15 mouse cellular contexts compared by ENCODE assay signal in the genomic region with DNA sequence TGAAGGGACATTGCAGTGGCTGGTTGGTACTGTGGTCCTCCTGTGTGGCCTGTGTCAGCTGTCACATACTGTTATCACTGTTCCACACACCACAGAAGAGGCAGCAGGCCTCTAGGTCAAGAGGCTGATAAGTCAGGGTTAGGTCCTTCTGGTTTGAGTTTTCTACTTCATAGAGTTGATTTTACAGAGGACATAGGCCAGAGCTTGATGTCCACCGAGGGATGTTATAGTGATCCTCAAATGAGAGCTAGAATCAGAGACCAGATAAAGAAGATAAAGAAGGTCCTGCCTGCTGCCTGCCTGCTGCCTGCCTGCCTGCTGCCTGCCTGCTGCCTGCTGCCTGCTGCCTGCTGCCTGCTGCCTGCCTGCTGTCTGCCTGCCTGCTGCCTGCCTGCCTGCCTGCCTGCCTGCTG. TPM values are rescaled to one million over a fixed set of nuclear protein-coding genes. Genes with fewer than 3 reads are reported as not detected.
A peak's percentile ranks its signal among the peaks of the same experiment; 100 is the strongest.
DNase-seq lines count a peak whose midpoint lies in the region; ATAC-seq lines count a peak whose summit lies in the region.
"Had no signal": no experiment of that assay in that cellular context is flagged by ENCODE, and none has a peak within 500 bp of the region (broad histone marks: within the 10 kb centered on the region; RNA-seq: fewer than 3 reads in every experiment).

No protein-coding gene starts in this region.

- 8% methylated on average over 1 of the region's 1 CpGs for WGBS in heart, embryonic 10.5 days
- WGBS in liver, embryonic 15.5 days (ENCODE audit: insufficient replicate concordance), result 5% methylated on average over 1 of the region's 1 CpGs
- WGBS in midbrain, embryonic 15.5 days, result 82% methylated on average over 1 of the region's 1 CpGs

- H3K27ac ChIP-seq in heart, embryonic 10.5 days, result no peak overlapping the region; the same call in 1 of the 2 replicates
- H3K27ac ChIP-seq in liver, embryonic 15.5 days (replicated peaks), result peak overlapping the region; percentile 98
- H3K27ac ChIP-seq in midbrain, embryonic 15.5 days, result no peak overlapping the region
- H3K27ac ChIP-seq: macrophage had no signal

- H3K9me3 ChIP-seq in heart, embryonic 10.5 days, result no peaks in the 10 kb centered on the region
- H3K9me3 ChIP-seq in liver, embryonic 15.5 days (replicated peaks), result no peaks in the 10 kb centered on the region
- H3K9me3 ChIP-seq in midbrain, embryonic 15.5 days, result no peaks in the 10 kb centered on the region

- peaks cover 70% of the 10 kb centered on the region for H3K4me1 ChIP-seq in heart, embryonic 10.5 days
- H3K4me1 ChIP-seq in liver, embryonic 15.5 days (replicated peaks), result peaks cover 95% of the 10 kb centered on the region
- peaks cover 39% of the 10 kb centered on the region for H3K4me1 ChIP-seq in midbrain, embryonic 15.5 days

- peak; percentile 98 for ATAC-seq in liver, embryonic 15.5 days (ENCODE audit: insufficient read depth)
- ATAC-seq in midbrain, embryonic 15.5 days (replicated peaks), result no peak

- peak; percentile 91 for DNase-seq in heart, embryonic 10.5 days (ENCODE audit: low spot score)
- DNase-seq in heart, postnatal 4 days, result no peak
- peak; percentile 50 to 59 for DNase-seq in spleen, postnatal 10 days (ENCODE audit: low spot score in 2 of 2)
- no peak for DNase-seq in spleen, postnatal 14 days (ENCODE audit: low spot score in 2 of 2)
- DNase-seq in urinary bladder, postnatal 25 days (ENCODE audit: low spot score), result no peak
- no peak for DNase-seq in layer of hippocampus, adult 18-20 months (ENCODE audit: low spot score in 2 of 2)
- DNase-seq: adrenal gland, postnatal 14 days; cerebellum, adult 11 months; heart, adult 18-20 months; kidney, postnatal 10 days had no signal

- no peak overlapping the region for H3K4me3 ChIP-seq in heart, embryonic 10.5 days
- peak overlapping the region; percentile 56 for H3K4me3 ChIP-seq in liver, embryonic 15.5 days (replicated peaks)
- no peak overlapping the region for H3K4me3 ChIP-seq in midbrain, embryonic 15.5 days

- H3K36me3 ChIP-seq in heart, embryonic 10.5 days, result peaks cover 23% of the 10 kb centered on the region
- H3K36me3 ChIP-seq in liver, embryonic 15.5 days (replicated peaks), result peaks cover 15% of the 10 kb centered on the region
- H3K36me3 ChIP-seq in midbrain, embryonic 15.5 days (replicated peaks), result no peaks in the 10 kb centered on the region

- H3K4me2 ChIP-seq in liver, embryonic 15.5 days, result peak overlapping the region; percentile 92
- H3K4me2 ChIP-seq in midbrain, embryonic 15.5 days, result no peak overlapping the region

- H3K27me3 ChIP-seq in heart, embryonic 10.5 days (ENCODE audit: insufficient read depth, poor library complexity, severe bottlenecking), result no peaks in the 10 kb centered on the region
- no peaks in the 10 kb centered on the region for H3K27me3 ChIP-seq in liver, embryonic 15.5 days
- H3K27me3 ChIP-seq in midbrain, embryonic 15.5 days (replicated peaks), result no peaks in the 10 kb centered on the region

- peak overlapping the region; percentile 56 for H3K9ac ChIP-seq in liver, embryonic 15.5 days
- no peak overlapping the region for H3K9ac ChIP-seq in midbrain, embryonic 15.5 days

RNA-seq across cellular contexts. Expression of a gene that starts 7.5 kb away (rescaled TPM):
- 1.4 and 4.5 TPM in 2 replicates for polyA plus RNA-seq in heart, embryonic 10.5 days (2016; fragmentation: Nextera tagmentation; extraction: Ambion mirVana)
- total RNA-seq in heart, postnatal 4 days (2021), result 1 to 10 TPM in 1 of 2 experiments, not detected in 1; 5.8 TPM
- polyA plus RNA-seq in liver, embryonic 15.5 days (2015; fragmentation: Nextera tagmentation; extraction: Ambion mirVana), result 3.0 TPM in 1 of 2 replicates, not detected in the other
- 5.6 TPM in 1 of 2 replicates, not detected in the other for polyA plus RNA-seq in midbrain, embryonic 15.5 days (2015; fragmentation: Nextera tagmentation; extraction: Ambion mirVana)
- total RNA-seq in layer of hippocampus, adult 18-20 months (2021), result 10 to 100 TPM in 1 of 2 experiments, not detected in 1; 10.7 TPM
- total RNA-seq: layer of hippocampus, postnatal 14 days had no signal
- polyA plus RNA-seq: limb, embryonic 11.5 days had no signal

RNA-seq across cellular contexts. Expression of a gene that starts 8.0 kb away (rescaled TPM):
- 155 and 187 TPM in 2 replicates for polyA plus RNA-seq in heart, embryonic 10.5 days (2016; fragmentation: Nextera tagmentation; extraction: Ambion mirVana)
- total RNA-seq in heart, postnatal 4 days (2021), result 10 to 100 TPM; 80.8 to 86.6 TPM
- 76.7 and 91.5 TPM in 2 replicates for polyA plus RNA-seq in liver, embryonic 15.5 days (2015; fragmentation: Nextera tagmentation; extraction: Ambion mirVana)
- polyA plus RNA-seq in midbrain, embryonic 15.5 days (2015; fragmentation: Nextera tagmentation; extraction: Ambion mirVana), result 151 and 155 TPM in 2 replicates
- 10 to 100 TPM; 88.3 to 89.2 TPM for total RNA-seq in layer of hippocampus, adult 18-20 months (2021)

RNA-seq across cellular contexts. Expression of a gene that starts 56.1 kb away (rescaled TPM):
- 9.6 and 10.1 TPM in 2 replicates for polyA plus RNA-seq in heart, embryonic 10.5 days (2016; fragmentation: Nextera tagmentation; extraction: Ambion mirVana)
- total RNA-seq in heart, postnatal 4 days (2021), result 1 to 10 TPM; 4.7 to 4.8 TPM
- 3.9 and 4.3 TPM in 2 replicates for polyA plus RNA-seq in liver, embryonic 15.5 days (2015; fragmentation: Nextera tagmentation; extraction: Ambion mirVana)
- 18.3 and 20.2 TPM in 2 replicates for polyA plus RNA-seq in midbrain, embryonic 15.5 days (2015; fragmentation: Nextera tagmentation; extraction: Ambion mirVana)
- 1 to 10 TPM; 8.1 to 8.6 TPM for total RNA-seq in layer of hippocampus, adult 18-20 months (2021)

Comparison
In these comparisons a context has a peak if more than half of its experiments do, and no peak if none do; other contexts are left out.
1. DNase-seq: peak in heart, embryonic 10.5 days (single experiment) and spleen, postnatal 10 days (2 of 2); none in heart, postnatal 4 days (single experiment), spleen, postnatal 14 days (0 of 2), urinary bladder, postnatal 25 days (single experiment) and layer of hippocampus, adult 18-20 months (0 of 2).